Mouse (Mus musculus): ENCODE data around the gene Ccdc87. TPM values are rescaled to one million over a fixed set of nuclear protein-coding genes. Genes with fewer than 3 reads are reported as not detected.
"Not testable (repeated sequence)": the region's sequence is repeated elsewhere in the genome, so short reads cannot be mapped to it uniquely, and the experiment has no call there.

The Ccdc87 gene
- polyA plus RNA-seq, 1 experiment from 2014 or later: not detected

DNA sequence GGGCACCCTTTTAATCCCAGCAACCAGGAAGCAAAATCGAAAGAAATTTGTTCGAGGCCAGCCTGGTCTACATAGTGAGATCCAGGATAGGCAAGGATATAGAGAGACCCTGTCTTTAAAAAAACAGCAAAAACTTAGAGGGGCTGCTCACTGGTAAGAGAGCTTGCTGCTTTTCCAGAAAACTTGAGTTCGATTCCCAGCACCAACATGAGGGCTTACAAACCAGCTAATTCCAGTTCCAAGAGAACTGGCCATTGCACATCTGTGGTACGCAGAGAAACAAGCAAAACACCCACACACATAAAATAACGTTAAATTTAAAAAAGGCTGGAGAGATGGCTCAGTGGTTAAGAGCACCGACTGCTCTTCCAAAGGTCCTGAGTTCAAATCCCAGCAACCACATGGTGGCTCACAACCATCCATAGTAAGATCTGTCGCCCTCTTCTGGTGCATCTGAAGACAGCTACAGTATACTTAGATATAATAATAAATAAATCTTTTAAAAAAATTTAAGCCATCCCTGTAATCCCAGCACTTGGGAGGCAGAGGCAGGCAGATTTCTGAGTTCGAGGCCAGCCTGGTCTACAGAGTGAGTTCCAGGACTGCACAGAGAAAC is 26.7 kb upstream of the Ccdc87 start:
- 73% methylated on average over 8 of the region's 8 CpGs for WGBS
- DNase-seq (ENCODE audit: low spot score); H3K27me3 ChIP-seq (ENCODE audit: insufficient read depth, poor library complexity, severe bottlenecking); H3K9me3 ChIP-seq; H3K36me3 ChIP-seq: not testable (repeated sequence)
- peaks cover 10% of the 10 kb centered on the region for H3K4me1 ChIP-seq
- peak overlapping the region; percentile 92 for H3K4me3 ChIP-seq
- peak overlapping the region; percentile 97; the same call in 1 of the 2 replicates for H3K27ac ChIP-seq

DNA sequence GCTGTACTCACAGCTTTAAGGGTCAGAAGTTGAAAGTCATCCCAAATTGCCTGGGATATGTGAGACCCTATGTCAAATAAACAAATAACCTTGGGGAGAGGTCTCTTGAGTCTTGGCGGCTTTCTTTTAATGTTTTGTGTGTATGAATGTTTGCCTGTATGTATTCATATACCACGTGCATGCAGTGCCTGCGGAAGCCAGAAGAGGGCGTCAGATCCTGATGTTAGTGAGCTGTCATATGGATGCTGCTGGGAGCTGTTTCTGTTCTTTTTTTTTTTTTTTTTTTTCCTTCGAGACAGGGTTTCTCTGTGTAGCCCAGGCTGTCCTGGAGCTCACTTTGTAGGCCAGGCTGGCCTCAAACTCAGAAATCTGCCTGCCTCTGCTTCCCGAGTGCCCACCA is 26.2 kb upstream of the Ccdc87 start:
- no peak for DNase-seq (ENCODE audit: low spot score)
- H3K9me3 ChIP-seq: no peaks in the 10 kb centered on the region
- H3K27ac ChIP-seq: no peak overlapping the region
- H3K27me3 ChIP-seq (ENCODE audit: insufficient read depth, poor library complexity, severe bottlenecking): no peaks in the 10 kb centered on the region
- H3K4me3 ChIP-seq: no peak overlapping the region
- H3K4me1 ChIP-seq: peaks cover 10% of the 10 kb centered on the region
- WGBS: 69% methylated on average over 6 of the region's 6 CpGs
- H3K36me3 ChIP-seq: no peaks in the 10 kb centered on the region

DNA sequence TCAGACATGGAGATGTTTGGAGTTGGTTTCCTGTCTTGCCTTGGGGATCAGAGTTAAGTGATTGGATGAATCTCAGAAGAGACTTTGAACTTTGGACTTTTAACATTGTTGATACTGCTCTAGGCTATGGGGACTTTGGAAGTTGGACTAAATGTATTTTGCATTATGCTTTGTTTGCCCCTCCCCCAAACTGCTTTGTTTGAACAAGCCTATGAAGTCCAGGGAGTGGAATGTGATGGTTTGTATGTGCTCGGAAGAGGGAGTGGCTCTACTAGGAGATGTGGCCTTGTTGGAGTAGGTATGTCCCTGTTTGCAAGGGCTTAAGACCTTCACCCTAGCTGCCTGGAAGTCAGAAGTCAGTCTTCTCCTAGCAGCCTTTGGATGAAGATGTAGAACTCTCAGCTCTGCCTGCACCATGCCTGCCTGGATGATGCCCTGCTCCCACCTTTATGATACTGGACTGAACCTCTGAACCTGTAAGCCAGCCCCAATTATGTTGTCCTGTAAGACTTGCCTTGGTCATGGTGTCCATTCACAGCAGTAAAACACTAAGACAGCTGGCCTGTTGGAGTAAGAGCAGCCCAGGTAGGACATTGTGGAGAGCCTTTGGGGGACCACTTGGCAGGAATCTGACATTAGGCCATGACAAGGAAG is 21.9 kb upstream of the Ccdc87 start:
- Histone ChIP-seq H3K4me3 (no peak overlapping the region), H3K27ac (no peak overlapping the region), H3K9me3 (no peaks in the 10 kb centered on the region), H3K36me3 (no peaks in the 10 kb centered on the region), H3K4me1 (no peaks in the 10 kb centered on the region), H3K27me3 (ENCODE audit: insufficient read depth, poor library complexity, severe bottlenecking) (no peaks in the 10 kb centered on the region)
- peak; percentile 64 for DNase-seq (ENCODE audit: low spot score)
- 52% methylated on average over 1 of the region's 1 CpGs for WGBS

DNA sequence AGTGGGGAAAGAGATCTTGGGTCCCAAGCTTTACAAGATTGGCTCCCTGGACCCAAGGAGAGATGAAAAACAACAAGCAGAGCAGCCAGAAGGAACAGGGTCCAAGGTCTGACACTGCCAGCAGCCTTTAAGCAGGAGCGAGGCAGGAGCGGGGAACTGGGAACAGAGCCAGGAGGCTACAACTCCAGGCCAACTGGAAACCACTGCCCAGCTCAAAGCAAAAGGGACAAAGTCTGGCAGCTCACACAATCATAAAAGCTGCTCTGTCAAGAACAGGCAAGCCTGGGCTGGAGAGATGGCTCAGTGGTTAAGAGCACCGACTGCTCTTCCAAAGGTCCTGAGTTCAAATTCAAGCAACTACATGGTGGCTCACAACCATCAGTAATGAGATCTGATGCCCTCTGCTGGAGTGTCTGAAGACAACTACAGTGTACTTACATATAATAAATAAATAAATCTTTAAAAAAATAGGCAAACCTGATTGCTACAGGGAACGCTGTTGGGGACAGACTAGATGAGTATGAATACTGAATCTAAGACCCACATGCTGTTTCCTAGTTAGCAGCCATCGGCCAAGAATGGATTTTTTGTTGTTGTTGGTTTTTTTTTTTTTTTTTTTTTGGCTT is 18.4 kb upstream of the Ccdc87 start:
- WGBS: 83% methylated on average over 5 of the region's 5 CpGs
- Histone ChIP-seq H3K9me3 (no peaks in the 10 kb centered on the region), H3K27ac (no peak overlapping the region), H3K4me3 (no peak overlapping the region), H3K4me1 (no peaks in the 10 kb centered on the region), H3K27me3 (ENCODE audit: insufficient read depth, poor library complexity, severe bottlenecking) (no peaks in the 10 kb centered on the region), H3K36me3 (peaks cover 14% of the 10 kb centered on the region)
- DNase-seq (ENCODE audit: low spot score): peak; percentile 53

DNA sequence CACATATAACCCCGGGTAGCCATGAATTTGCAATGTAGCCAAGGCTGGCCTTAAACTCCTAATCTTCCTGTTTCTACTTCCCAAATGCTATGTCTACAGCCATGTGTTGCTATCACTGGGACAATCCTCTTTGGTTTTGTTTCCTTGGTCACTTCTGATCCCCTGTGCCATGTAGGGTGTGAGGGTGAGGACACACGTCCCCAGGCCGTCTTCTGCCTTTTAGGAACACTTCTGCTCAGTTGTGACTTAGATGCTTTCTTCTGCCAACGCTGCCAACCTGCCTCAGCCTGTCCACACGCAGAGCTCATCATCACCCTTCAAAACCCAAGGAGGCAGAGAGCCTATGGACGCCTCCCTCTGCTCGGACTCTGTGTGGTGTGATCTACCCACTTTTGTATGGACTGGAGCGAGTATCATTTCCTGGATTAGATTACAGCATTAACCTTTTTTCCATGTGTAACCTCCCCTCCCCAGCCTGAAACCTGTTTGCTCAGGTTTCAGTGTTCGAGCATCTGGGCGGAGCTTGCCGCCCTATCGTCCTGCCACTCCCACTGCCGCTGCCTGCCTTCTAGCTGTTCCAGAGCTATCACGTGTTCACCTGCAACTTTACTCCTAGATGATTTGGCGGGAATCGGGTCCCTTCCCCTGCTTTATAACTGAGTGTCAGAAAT is 10.6 kb upstream of the Ccdc87 start:
- Histone ChIP-seq H3K4me3 (no peak overlapping the region), H3K9me3 (no peaks in the 10 kb centered on the region), H3K27me3 (ENCODE audit: insufficient read depth, poor library complexity, severe bottlenecking) (no peaks in the 10 kb centered on the region), H3K4me1 (no peaks in the 10 kb centered on the region; the same call in 1 of the 2 replicates), H3K27ac (no peak overlapping the region), H3K36me3 (peaks cover 40% of the 10 kb centered on the region)
- WGBS: 51% methylated on average over 16 of the region's 16 CpGs
- DNase-seq (ENCODE audit: low spot score): no peak

DNA sequence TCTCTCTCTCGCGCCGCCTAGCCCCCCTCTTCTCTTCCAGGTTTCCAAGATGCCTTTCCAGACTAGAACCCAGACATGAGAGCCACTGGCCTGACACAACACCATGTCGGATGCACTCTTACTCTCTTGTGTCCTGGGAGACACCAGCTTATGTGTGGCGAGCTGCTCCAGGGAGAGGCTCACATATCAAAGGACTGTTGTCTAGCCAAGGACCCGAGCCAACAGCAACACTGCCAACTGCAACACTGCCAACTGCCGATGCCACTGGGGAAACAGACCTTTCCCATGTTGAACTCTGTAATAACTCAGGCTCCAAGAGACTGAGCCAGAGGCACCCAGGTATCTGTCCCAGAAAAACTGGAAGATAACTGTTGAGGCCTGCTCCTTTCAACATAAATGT is 10.0 kb upstream of the Ccdc87 start:
- Histone ChIP-seq H3K27ac (no peak overlapping the region), H3K4me3 (no peak overlapping the region), H3K9me3 (no peaks in the 10 kb centered on the region), H3K36me3 (peaks cover 43% of the 10 kb centered on the region), H3K4me1 (no peaks in the 10 kb centered on the region; the same call in 1 of the 2 replicates), H3K27me3 (ENCODE audit: insufficient read depth, poor library complexity, severe bottlenecking) (no peaks in the 10 kb centered on the region)
- 64% methylated on average over 7 of the region's 7 CpGs for WGBS
- no peak for DNase-seq (ENCODE audit: low spot score)

DNA sequence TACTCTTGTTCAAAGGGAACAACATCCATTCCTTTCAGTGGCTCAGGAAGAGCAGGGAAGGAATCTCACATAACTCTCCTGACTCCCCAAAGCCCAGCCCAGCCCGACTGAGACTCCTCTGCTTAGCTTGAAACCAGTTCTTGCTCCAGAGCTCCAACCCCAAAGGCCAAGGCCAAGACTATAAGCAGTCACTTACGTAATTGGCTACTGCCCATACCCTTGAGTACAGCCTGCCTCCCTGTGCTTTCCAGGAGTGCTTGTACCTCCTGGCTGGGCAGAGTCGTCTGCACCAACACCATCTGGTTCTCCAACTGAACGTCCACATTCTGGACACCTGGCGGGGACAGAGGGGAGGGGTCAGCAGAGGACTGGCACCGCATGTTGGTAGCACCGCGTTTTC is 5.2 kb upstream of the Ccdc87 start:
- H3K27ac ChIP-seq: no peak overlapping the region
- peaks cover 33% of the 10 kb centered on the region; the same call in 1 of the 2 replicates for H3K36me3 ChIP-seq

DNA sequence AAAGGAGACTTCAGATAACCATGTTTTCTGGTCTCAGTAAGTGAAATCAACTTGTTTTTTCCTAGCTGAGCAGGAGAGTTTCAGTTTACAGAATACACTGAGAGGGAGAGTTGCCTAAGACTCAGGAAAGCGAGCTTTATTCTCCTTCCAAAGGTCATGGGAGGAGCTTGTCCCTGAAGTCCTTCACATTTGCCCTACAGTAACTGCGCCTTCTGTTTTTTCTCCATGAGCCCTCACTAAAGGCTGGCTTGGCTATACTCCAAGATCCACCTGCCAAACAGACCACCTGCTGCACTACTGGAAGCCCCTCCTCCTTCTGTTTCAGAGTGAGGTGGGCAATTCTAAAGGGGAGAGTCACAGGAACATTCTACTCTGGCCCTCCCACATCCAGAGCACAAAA is 3.1 kb upstream of the Ccdc87 start:
- no peak for DNase-seq (ENCODE audit: low spot score)
- Histone ChIP-seq H3K9me3 (no peaks in the 10 kb centered on the region), H3K27ac (no peak overlapping the region), H3K4me1 (peaks cover 15% of the 10 kb centered on the region; the same call in 1 of the 2 replicates), H3K27me3 (ENCODE audit: insufficient read depth, poor library complexity, severe bottlenecking) (peaks cover 15% of the 10 kb centered on the region), H3K36me3 (peaks cover 26% of the 10 kb centered on the region; the same call in 1 of the 2 replicates), H3K4me3 (no peak overlapping the region)
- WGBS: 85% methylated on average over 2 of the region's 2 CpGs

More for the DNA sequence above, 5.2 kb upstream of the Ccdc87 start:
- Histone ChIP-seq H3K27me3 (ENCODE audit: insufficient read depth, poor library complexity, severe bottlenecking) (no peaks in the 10 kb centered on the region), H3K4me3 (no peak overlapping the region), H3K4me1 (peaks cover 9% of the 10 kb centered on the region; the same call in 1 of the 2 replicates), H3K9me3 (no peaks in the 10 kb centered on the region)
- no peak for DNase-seq (ENCODE audit: low spot score)
- WGBS: 86% methylated on average over 8 of the region's 8 CpGs

DNA sequence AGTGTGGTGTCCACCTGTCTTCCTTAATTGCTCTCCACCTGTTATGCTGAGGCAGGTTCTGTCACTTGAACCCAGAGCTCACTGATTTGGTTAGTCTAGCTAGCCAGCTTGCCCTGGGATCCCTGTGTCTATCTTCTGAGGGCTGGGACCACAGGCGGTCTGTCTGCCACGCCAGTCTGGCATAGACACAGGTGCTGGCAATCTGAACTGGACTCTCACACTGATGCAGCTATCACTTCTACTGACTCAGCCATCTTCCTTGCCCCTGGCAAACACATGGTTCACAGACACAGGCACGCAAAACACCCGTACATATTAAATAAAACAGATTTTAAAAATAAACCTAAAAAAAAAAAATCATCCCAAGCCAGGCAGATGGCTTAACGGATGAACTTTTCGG is 2.1 kb upstream of the Ccdc87 start:
- H3K4me1 ChIP-seq: peaks cover 15% of the 10 kb centered on the region; the same call in 1 of the 2 replicates
- H3K4me3 ChIP-seq: no peak overlapping the region
- WGBS: 94% methylated on average over 6 of the region's 6 CpGs

DNA sequence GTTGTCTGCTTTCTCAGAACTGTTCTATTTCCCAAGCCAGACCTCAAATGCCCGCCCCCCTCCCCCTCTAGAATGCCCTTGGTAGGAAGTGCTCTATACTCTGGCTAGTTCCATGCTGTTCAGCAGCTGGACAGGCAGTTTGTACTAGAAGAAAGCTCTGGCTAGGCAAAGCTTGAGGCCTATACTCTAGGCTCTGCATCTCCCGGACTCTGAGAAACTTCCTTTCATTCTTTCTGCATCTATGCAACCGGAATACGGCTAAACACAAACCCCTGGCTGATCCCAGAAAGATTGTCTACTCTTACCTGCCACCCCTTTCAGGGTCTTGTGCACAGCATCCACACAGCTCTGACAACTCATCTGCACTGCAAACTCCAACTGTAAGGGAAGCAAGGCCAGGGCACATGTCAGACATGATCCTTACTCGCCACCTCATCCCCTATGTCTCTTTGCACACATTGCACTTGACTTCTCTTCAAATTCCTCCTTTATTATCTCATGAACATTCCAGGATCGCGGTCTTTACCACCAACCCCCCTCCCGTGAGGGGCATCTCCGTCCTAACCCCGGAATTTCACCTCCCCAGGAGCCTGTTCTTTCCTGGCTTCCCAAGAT is 533 bp upstream of the Ccdc87 start:
- H3K27me3 ChIP-seq (ENCODE audit: insufficient read depth, poor library complexity, severe bottlenecking): peaks cover 28% of the 10 kb centered on the region
- H3K36me3 ChIP-seq: peaks cover 9% of the 10 kb centered on the region; the same call in 1 of the 2 replicates
- peaks cover 15% of the 10 kb centered on the region; the same call in 1 of the 2 replicates for H3K4me1 ChIP-seq
- no peak for DNase-seq (ENCODE audit: low spot score)
- H3K4me3 ChIP-seq: peak overlapping the region; percentile 70
- H3K27ac ChIP-seq: peak overlapping the region; percentile 86
- no peaks in the 10 kb centered on the region for H3K9me3 ChIP-seq
- 36% methylated on average over 10 of the region's 10 CpGs for WGBS

More for the DNA sequence above, 2.1 kb upstream of the Ccdc87 start:
- DNase-seq (ENCODE audit: low spot score): no peak
- no peaks in the 10 kb centered on the region for H3K9me3 ChIP-seq
- H3K36me3 ChIP-seq: peaks cover 23% of the 10 kb centered on the region; the same call in 1 of the 2 replicates
- peaks cover 24% of the 10 kb centered on the region for H3K27me3 ChIP-seq (ENCODE audit: insufficient read depth, poor library complexity, severe bottlenecking)
- no peak overlapping the region for H3K27ac ChIP-seq

DNA sequence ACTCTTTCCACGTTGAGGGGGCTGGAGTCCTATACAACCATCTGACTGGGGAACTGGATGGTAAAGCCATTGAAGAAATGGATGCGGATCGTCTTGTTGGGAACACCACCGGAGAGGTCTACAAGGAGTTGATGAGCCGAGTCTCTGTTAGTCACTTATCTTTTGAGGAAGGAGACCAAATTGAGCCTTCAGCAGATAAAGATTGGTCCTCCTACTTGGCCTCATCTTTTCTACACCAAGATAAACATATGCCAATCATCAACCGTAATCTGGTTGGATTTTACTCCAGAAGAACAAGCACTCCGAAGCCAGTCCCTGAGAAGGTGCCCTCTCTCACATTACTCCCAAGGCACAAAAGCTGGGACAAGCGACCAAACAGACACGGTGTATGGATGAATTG is 1.7 kb downstream of the Ccdc87 start:
- Histone ChIP-seq H3K27ac (no peak overlapping the region), H3K36me3 (0 out of 2 replicates have a peak, but pooled peaks cover 2% of the 10 kb centered on the region), H3K9me3 (no peaks in the 10 kb centered on the region), H3K27me3 (ENCODE audit: insufficient read depth, poor library complexity, severe bottlenecking) (peaks cover 28% of the 10 kb centered on the region), H3K4me1 (peaks cover 15% of the 10 kb centered on the region; the same call in 1 of the 2 replicates), H3K4me3 (no peak overlapping the region)
- 73% methylated on average over 9 of the region's 9 CpGs for WGBS
- no peak for DNase-seq (ENCODE audit: low spot score)

DNA sequence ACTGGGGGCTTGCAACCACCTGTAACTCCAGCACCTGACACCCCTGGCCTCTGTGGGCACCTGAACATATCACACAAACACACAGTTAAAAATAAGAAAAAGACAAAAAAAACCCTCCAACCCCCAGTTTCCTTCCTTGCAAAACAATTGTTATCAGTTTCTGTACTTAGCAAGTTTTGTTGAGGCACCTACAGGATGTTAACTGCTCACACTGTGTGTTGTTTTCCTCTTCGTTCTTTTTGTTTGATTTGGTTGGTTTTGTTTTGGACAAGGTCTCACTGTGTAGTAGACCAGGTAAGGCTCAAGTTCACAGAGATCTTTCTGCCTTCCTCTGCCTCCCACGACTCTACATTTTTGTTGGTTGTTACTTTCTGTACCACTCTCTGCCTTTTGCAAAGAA is 3.4 kb downstream of the Ccdc87 start:
- no peak for DNase-seq (ENCODE audit: low spot score)
- 60% methylated on average over 2 of the region's 2 CpGs for WGBS
- Histone ChIP-seq H3K36me3 (no peaks in the 10 kb centered on the region), H3K4me1 (peaks cover 15% of the 10 kb centered on the region; the same call in 1 of the 2 replicates), H3K27me3 (ENCODE audit: insufficient read depth, poor library complexity, severe bottlenecking) (peaks cover 28% of the 10 kb centered on the region), H3K27ac (no peak overlapping the region), H3K9me3 (no peaks in the 10 kb centered on the region), H3K4me3 (no peak overlapping the region)
